Mouse (Mus musculus) adrenal gland, adult 8-10 months (tissue): ENCODE data around the gene Mogs. TPM values are rescaled to one million over a fixed set of nuclear protein-coding genes. Genes with fewer than 3 reads are reported as not detected.

ENCODE experiments used
- DNase-seq: peaks from one replicate; pipeline ENCODE4 v3.0.0; 2022
- total RNA-seq, 4 experiments: library from RNA; stranded (reverse); gene quantifications; 2 replicates each; pipeline ENCODE4 v1.2.4; 2022

Gene Mogs
- total RNA-seq, 4 experiments from 2014 or later: 45.9 to 91.9 (median 62.8) TPM

GRCm38 (mm10) chr6:83095968-83096367 is 19.3 kb upstream of the Mogs start:
- DNase-seq: no peak

- DNase-seq: peak; percentile 72
Observed at GRCm38 (mm10) chr6:83098411-83098810, 16.9 kb upstream of the Mogs start.

GRCm38 (mm10) chr6:83101316-83101687 is 14.0 kb upstream of the Mogs start, which contains the start of the genes Ccdc142 and Gm42688:
Ccdc142 (plus strand) TSS chr6:83101601.
Gm42688 (plus strand) TSS chr6:83101617.
- DNase-seq: peak; percentile 92

GRCm38 (mm10) chr6:83101688-83102556 is 13.4 kb upstream of the Mogs start:
- DNase-seq: no peak

- DNase-seq: no peak
Observed at GRCm38 (mm10) chr6:83103130-83103650, 12.1 kb upstream of the Mogs start.

- no peak for DNase-seq
Observed at GRCm38 (mm10) chr6:83104158-83104557, 11.1 kb upstream of the Mogs start.

GRCm38 (mm10) chr6:83107566-83108400 is 7.5 kb upstream of the Mogs start:
- peak; percentile 75 for DNase-seq

GRCm38 (mm10) chr6:83108762-83109668 is 6.3 kb upstream of the Mogs start, which contains the start of gene Mrpl53:
Mrpl53 (plus strand) TSS chr6:83109040.
- DNase-seq: peak; percentile 74

- DNase-seq: no peak
Observed at GRCm38 (mm10) chr6:83111510-83112136, 3.7 kb upstream of the Mogs start.

- DNase-seq: no peak
Observed at GRCm38 (mm10) chr6:83115682-83116372, 531 bp downstream of the Mogs start.

- no peak for DNase-seq
Observed at GRCm38 (mm10) chr6:83116373-83117164, 1.3 kb downstream of the Mogs start.

- no peak for DNase-seq
Observed at GRCm38 (mm10) chr6:83117165-83117438, 1.8 kb downstream of the Mogs start.

GRCm38 (mm10) chr6:83117616-83118015 is 2.3 kb downstream of the Mogs start:
- peak; percentile 58 for DNase-seq

- DNase-seq: no peak
Observed at GRCm38 (mm10) chr6:83118369-83118768, 3.1 kb downstream of the Mogs start.

GRCm38 (mm10) chr6:83118825-83119733 is 3.8 kb downstream of the Mogs start:
- DNase-seq: no peak

GRCm38 (mm10) chr6:83119734-83120051 is 4.4 kb downstream of the Mogs start:
- DNase-seq: no peak

- peak; percentile 98 for DNase-seq
Observed at GRCm38 (mm10) chr6:83120930-83121862, 5.9 kb downstream of the Mogs start, which contains the start of gene Wbp1. Wbp1 (minus strand) TSS chr6:83121559.
